Mouse (Mus musculus) olfactory bulb, adult 2 months (tissue): Measurements from ENCODE around the gene Asic2.
A peak's percentile ranks its signal among the peaks of the same experiment; 100 is the strongest.

Experiments
- CTCF ChIP-seq: fragments of 200-500 bp; IDR thresholded peaks from 2 replicates; pipeline ENCODE4 v1.5.1; 2012; ENCODE audit warnings: low read depth, mild to moderate bottlenecking, low read length, moderate library complexity; ENCODE audit not compliant: insufficient read depth
- POLR2A ChIP-seq: fragments of 200-500 bp; IDR thresholded peaks from 2 replicates; pipeline ENCODE4 v1.6.1; 2012; ENCODE audit warnings: mild to moderate bottlenecking, low read depth, low read length, moderate library complexity; ENCODE audit not compliant: insufficient read depth

DNA sequence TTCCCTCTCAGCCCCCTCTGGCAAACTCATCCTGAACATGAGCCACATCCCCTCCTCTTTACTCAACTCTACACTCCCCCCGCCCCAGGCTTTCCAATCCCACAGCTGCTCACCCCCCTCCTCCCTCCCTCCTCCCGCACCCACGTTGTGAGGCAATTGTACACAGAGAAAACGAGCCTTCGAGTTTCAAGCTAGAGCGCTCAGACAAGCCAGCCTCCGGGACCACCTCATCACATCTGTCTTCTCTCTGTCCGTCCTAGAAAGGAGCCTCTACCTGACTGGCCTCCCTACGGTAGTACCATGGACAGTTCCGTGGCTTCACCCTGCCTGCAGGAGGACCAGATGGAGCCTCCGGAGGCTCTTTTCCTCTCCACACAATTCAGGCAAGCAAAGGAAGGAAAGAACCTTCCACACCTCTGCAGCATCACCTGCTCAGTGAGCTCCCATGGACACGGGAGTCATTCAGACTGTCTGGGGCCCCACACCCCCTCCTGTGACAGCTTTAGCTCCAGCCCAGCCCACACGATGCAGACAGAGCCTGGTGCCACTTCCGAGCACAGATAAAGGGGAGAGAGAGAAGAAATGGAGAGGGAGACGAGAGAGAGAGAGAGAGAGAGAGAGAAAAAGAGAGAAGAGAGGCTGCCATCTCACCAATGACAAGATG, 1.5 kb downstream of the Asic2 start:
- TF ChIP-seq CTCF (no peak), POLR2A (0 out of 2 replicates have a peak, but pooled peaks have one; percentile 19)
